Mouse (Mus musculus) liver, embryonic 14.5 days (tissue): ENCODE measurements around the gene Plcxd2. TPM values are rescaled to one million over a fixed set of nuclear protein-coding genes. Genes with fewer than 3 reads are reported as not detected.

ENCODE experiments used
- ATAC-seq: fragments of 200-750 bp; cut with Nextera tagmentation; 2 replicates; pipeline ENCODE4 v1.8.0; 2017; ENCODE audit warnings: moderate number of reproducible peaks, mild to moderate bottlenecking, moderate library complexity; ENCODE audit not compliant: insufficient read depth
- DNase-seq, 3 experiments: peaks; one replicate each; pipeline ENCODE4 v3.0.0-alpha.2; 2012 to 2013; ENCODE audit warnings: low read depth in 3 of 3, low spot score in 3 of 3
- H3K27ac ChIP-seq: fragments of 300-500 bp; sonication (generic); 2 replicates; pipeline ENCODE4 v1.5.1; 2014; ENCODE audit warnings: moderate library complexity, mild to moderate bottlenecking, control low read depth, inconsistent platforms
- H3K27me3 ChIP-seq: fragments of 300-500 bp; sonication (generic); 2 replicates; pipeline ENCODE4 v1.6.1; 2014; ENCODE audit warnings: mild to moderate bottlenecking, low read length, moderate library complexity; ENCODE audit not compliant: control insufficient read depth, insufficient read depth
- H3K36me3 ChIP-seq: fragments of 300-500 bp; sonication (generic); replicated peaks from 2 replicates; pipeline ENCODE4 v1.6.1; 2014; ENCODE audit warnings: low read depth; ENCODE audit not compliant: control insufficient read depth, insufficient read depth
- H3K4me1 ChIP-seq, 2 experiments: fragments of 200-500 bp in 1 of 2; fragments of 300-500 bp in 1 of 2; sonication (generic) in 1 of 2; replicated peaks; 2 replicates each; pipeline ENCODE4 v1.6.1; 2012 to 2014; ENCODE audit warnings: antibody characterized with exemption in 1 of 2, inconsistent platforms in 1 of 2, low read length in 1 of 2; ENCODE audit not compliant: control insufficient read depth in 2 of 2, insufficient read depth in 2 of 2
- H3K4me2 ChIP-seq: fragments of 300-500 bp; sonication (generic); 2 replicates; pipeline ENCODE4 v1.6.1; 2014; ENCODE audit warnings: low read depth, mild to moderate bottlenecking, control low read depth, moderate library complexity
- H3K4me3 ChIP-seq, 2 experiments: fragments of 200-500 bp in 1 of 2; fragments of 300-500 bp in 1 of 2; sonication (generic) in 1 of 2; 2 replicates each; pipeline ENCODE4 v1.5.1; 2012 to 2014; ENCODE audit warnings: low read depth in 2 of 2, low read length in 2 of 2, mild to moderate bottlenecking in 2 of 2, control low read depth in 1 of 2, inconsistent platforms in 1 of 2, moderate library complexity in 1 of 2; ENCODE audit not compliant: insufficient read depth in 1 of 2
- H3K9ac ChIP-seq: fragments of 300-500 bp; sonication (generic); replicated peaks from 2 replicates; pipeline ENCODE4 v1.6.1; 2014; ENCODE audit warnings: mild to moderate bottlenecking, control low read depth, moderate library complexity
- H3K9me3 ChIP-seq: fragments of 300-500 bp; sonication (generic); 2 replicates; pipeline ENCODE4 v1.6.1; 2016; ENCODE audit warnings: low read length, mixed read lengths; ENCODE audit not compliant: control insufficient read depth
- CTCF ChIP-seq: IDR thresholded peaks from 2 replicates; pipeline ENCODE4 v1.5.1; 2016; ENCODE audit warnings: antibody characterized with exemption, low read depth, control low read depth
- EP300 ChIP-seq: IDR thresholded peaks from 2 replicates; pipeline ENCODE4 v1.6.1; 2016; ENCODE audit warnings: antibody characterized with exemption, low read depth
- WGBS: fragments of 180-500 bp; shearing (Covaris S2); extraction: QIAGEN DNeasy Blood & Tissue Kit; methylation state at CpG from one replicate; pipeline ENCODE4 v1.1.7; 2014; ENCODE audit not compliant: insufficient replicate concordance; 5-methylcytosine and 5-hydroxymethylcytosine counted together
- polyA plus RNA-seq, 2 experiments: library from polyadenylated mRNA; depleted of rRNA in 1 of 2; stranded (reverse) in 1 of 2; unstranded in 1 of 2; fragments of >200 nt; fragmentation: Nextera tagmentation in 1 of 2; extraction: Ambion mirVana in 1 of 2; gene quantifications; 2 replicates each; pipeline versions ENCODE4 v1.2.1 to v1.2.3; 2012 to 2014

Gene Plcxd2
- polyA plus RNA-seq, 2 experiments: 1.6 to 1.9 TPM

- Histone ChIP-seq H3K9ac (no peak overlapping the region), H3K4me3 (no peak overlapping the region), H3K36me3 (no peaks in the 10 kb centered on the region), H3K9me3 (no peaks in the 10 kb centered on the region), H3K4me1 (peaks cover 0 to 2% of the 10 kb centered on the region in 2 experiments; a peak in 1 of 4 replicates), H3K27me3 (no peaks in the 10 kb centered on the region), H3K4me2 (no peak overlapping the region), H3K27ac (no peak overlapping the region)
- 64% methylated on average over 6 of the region's 6 CpGs for WGBS
- TF ChIP-seq CTCF (no peak), EP300 (no peak)
- ATAC-seq (no peak), DNase-seq (no peak)
Measured at GRCm38 (mm10) chr16:45964777-45965176, 45.2 kb downstream of the Plcxd2 start.

GRCm38 (mm10) chr16:45963837-45964236 is 46.2 kb downstream of the Plcxd2 start:
- Histone ChIP-seq H3K36me3 (no peaks in the 10 kb centered on the region), H3K27me3 (no peaks in the 10 kb centered on the region), H3K4me1 (peaks cover 0 to 2% of the 10 kb centered on the region in 2 experiments; a peak in 1 of 4 replicates), H3K9me3 (no peaks in the 10 kb centered on the region), H3K27ac (no peak overlapping the region), H3K9ac (no peak overlapping the region), H3K4me3 (no peak overlapping the region), H3K4me2 (no peak overlapping the region)
- TF ChIP-seq CTCF (no peak), EP300 (no peak)
- WGBS: 55% methylated on average over 8 of the region's 8 CpGs
- ATAC-seq: no peak
- no peak for DNase-seq

GRCm38 (mm10) chr16:45963088-45963487 is 46.9 kb downstream of the Plcxd2 start:
- no peak for DNase-seq
- 54% methylated on average over 5 of the region's 5 CpGs for WGBS
- ATAC-seq: no peak

GRCm38 (mm10) chr16:45960978-45961377 is 49.0 kb downstream of the Plcxd2 start:
- Histone ChIP-seq H3K4me2 (no peak overlapping the region), H3K27ac (no peak overlapping the region), H3K9ac (no peak overlapping the region), H3K9me3 (no peaks in the 10 kb centered on the region), H3K36me3 (no peaks in the 10 kb centered on the region), H3K27me3 (no peaks in the 10 kb centered on the region), H3K4me1 (no peaks in the 10 kb centered on the region), H3K4me3 (no peak overlapping the region)
- ATAC-seq (no peak), DNase-seq (no peak)
- 43% methylated on average over 3 of the region's 3 CpGs for WGBS
- TF ChIP-seq CTCF: no peak
- TF ChIP-seq EP300: no peak

More at GRCm38 (mm10) chr16:45963088-45963487, 46.9 kb downstream of the Plcxd2 start:
- no peaks in the 10 kb centered on the region for H3K27me3 ChIP-seq
- no peaks in the 10 kb centered on the region for H3K36me3 ChIP-seq
- TF ChIP-seq CTCF (no peak), EP300 (no peak)
- no peaks in the 10 kb centered on the region for H3K9me3 ChIP-seq
- no peak overlapping the region for H3K27ac ChIP-seq
- peaks cover 0 to 2% of the 10 kb centered on the region in 2 experiments; a peak in 1 of 4 replicates for H3K4me1 ChIP-seq
- no peak overlapping the region for H3K4me3 ChIP-seq
- H3K9ac ChIP-seq: no peak overlapping the region
- H3K4me2 ChIP-seq: no peak overlapping the region

GRCm38 (mm10) chr16:45956390-45956950 is 53.5 kb downstream of the Plcxd2 start:
- Histone ChIP-seq H3K4me3 (no peak overlapping the region), H3K27ac (no peak overlapping the region), H3K4me2 (no peak overlapping the region), H3K4me1 (no peaks in the 10 kb centered on the region), H3K9me3 (no peaks in the 10 kb centered on the region), H3K9ac (no peak overlapping the region), H3K27me3 (no peaks in the 10 kb centered on the region), H3K36me3 (no peaks in the 10 kb centered on the region)
- ATAC-seq: no peak
- no peak for DNase-seq
- 61% methylated on average over 4 of the region's 4 CpGs for WGBS
- TF ChIP-seq CTCF (no peak), EP300 (no peak)
